Mouse (Mus musculus): ENCODE data around the gene Drosha. TPM values are rescaled to one million over a fixed set of nuclear protein-coding genes. Genes with fewer than 3 reads are reported as not detected.

The Drosha gene
- polyA plus RNA-seq, 1 experiment from 2014 or later = 57.5 TPM

DNA sequence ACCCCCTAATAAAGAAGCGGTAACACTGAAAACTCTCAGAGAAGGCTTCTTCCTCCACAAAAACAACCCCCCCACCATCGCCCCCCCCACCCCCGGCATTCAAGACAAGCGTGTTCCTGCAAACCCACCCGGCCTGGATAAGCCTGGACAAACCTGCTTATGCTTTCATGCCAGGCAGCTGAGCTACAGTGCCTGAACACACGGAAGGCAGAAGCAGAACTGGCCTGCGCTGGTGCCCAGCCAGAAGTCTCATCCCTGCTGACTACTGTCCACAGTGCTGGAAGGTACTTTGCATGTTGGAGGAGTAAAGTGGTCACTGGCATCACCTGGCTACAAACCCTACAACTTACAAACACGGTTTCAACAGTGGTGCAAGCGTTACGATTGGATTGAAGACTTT is 17.5 kb upstream of the Drosha start:
- no peak for ATAC-seq (replicated peaks)
- no peak overlapping the region for H3K9ac ChIP-seq
- no peaks in the 10 kb centered on the region for H3K27me3 ChIP-seq (replicated peaks)
- WGBS = 93% methylated on average over 10 of the region's 10 CpGs
- no peaks in the 10 kb centered on the region for H3K9me3 ChIP-seq
- H3K36me3 ChIP-seq (replicated peaks) = peaks cover 26% of the 10 kb centered on the region
- H3K4me3 ChIP-seq = no peak overlapping the region
- H3K4me1 ChIP-seq = no peaks in the 10 kb centered on the region
- no peak overlapping the region for H3K4me2 ChIP-seq
- no peak overlapping the region for H3K27ac ChIP-seq

DNA sequence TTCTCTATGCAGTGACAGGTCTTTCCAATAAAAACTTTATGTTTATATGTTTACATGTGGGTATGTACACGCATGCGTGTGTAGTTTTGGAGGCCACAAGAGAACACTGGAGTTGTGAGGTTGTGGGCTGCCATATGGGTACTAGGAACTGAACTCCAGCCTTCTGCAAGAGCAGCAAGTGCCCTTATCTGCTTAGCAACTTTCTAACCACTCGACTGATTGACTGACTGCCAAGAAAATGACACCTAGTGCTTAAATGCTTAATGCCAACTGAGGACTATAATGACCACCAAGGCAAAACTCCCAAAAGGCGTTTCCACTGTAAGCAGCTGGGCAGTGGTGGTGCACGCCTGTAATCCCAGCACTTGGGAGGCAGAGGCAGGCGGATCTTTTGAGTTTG is 15.3 kb upstream of the Drosha start:
- ATAC-seq (replicated peaks) = no peak
- Histone ChIP-seq H3K27ac (no peak overlapping the region), H3K4me2 (no peak overlapping the region), H3K9me3 (no peaks in the 10 kb centered on the region), H3K4me1 (no peaks in the 10 kb centered on the region), H3K36me3 (replicated peaks) (peaks cover 41% of the 10 kb centered on the region), H3K27me3 (replicated peaks) (no peaks in the 10 kb centered on the region), H3K4me3 (no peak overlapping the region), H3K9ac (no peak overlapping the region)
- 95% methylated on average over 6 of the region's 6 CpGs for WGBS

DNA sequence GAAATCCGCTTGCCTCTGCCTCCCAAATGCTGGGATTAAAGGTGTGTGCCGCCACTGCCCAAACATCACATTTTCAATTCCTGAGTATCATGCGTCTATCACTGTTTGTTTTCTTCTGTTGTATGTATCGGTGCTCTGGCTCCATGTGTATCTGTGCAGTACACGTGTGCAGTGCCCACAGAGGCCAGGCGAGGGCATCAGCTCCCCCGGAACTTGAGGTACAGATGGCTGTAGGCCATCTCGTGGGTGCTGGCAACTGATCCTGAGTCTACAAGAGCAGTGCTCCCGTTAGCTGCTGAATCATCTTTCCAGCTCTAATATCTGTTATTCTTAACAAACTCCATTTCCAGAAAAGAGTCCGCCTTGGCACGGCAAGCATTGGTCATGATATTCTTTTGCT is 12.0 kb upstream of the Drosha start:
- Histone ChIP-seq H3K9ac (no peak overlapping the region), H3K4me1 (no peaks in the 10 kb centered on the region), H3K4me2 (no peak overlapping the region), H3K36me3 (replicated peaks) (peaks cover 66% of the 10 kb centered on the region), H3K9me3 (no peaks in the 10 kb centered on the region), H3K27me3 (replicated peaks) (no peaks in the 10 kb centered on the region), H3K4me3 (no peak overlapping the region), H3K27ac (no peak overlapping the region)
- 98% methylated on average over 11 of the region's 11 CpGs for WGBS
- ATAC-seq (replicated peaks) = no peak

DNA sequence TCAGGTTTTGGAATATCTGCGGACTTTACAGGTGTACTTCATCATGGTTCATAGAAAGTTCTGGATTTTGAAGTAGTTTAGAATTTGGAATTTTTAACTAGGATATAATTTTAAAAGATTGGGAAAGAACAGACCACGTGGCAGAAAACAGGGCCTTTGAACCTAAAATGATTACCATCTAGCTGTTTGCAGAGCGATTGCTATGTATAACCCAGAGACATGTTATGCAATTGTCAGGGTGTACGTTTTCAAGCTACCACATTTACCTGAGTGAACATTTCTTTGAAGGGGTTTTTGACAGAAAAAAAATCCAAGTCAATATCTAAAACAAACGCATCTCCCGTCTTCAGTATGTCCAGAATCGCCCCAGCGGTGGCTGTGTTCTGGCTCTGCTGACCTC is 7.0 kb upstream of the Drosha start:
- Histone ChIP-seq H3K9me3 (no peaks in the 10 kb centered on the region), H3K4me1 (no peaks in the 10 kb centered on the region), H3K27me3 (replicated peaks) (no peaks in the 10 kb centered on the region), H3K27ac (no peak overlapping the region), H3K36me3 (replicated peaks) (peaks cover 54% of the 10 kb centered on the region), H3K4me2 (no peak overlapping the region), H3K9ac (no peak overlapping the region), H3K4me3 (no peak overlapping the region)
- WGBS = 98% methylated on average over 8 of the region's 8 CpGs
- ATAC-seq (replicated peaks) = no peak

DNA sequence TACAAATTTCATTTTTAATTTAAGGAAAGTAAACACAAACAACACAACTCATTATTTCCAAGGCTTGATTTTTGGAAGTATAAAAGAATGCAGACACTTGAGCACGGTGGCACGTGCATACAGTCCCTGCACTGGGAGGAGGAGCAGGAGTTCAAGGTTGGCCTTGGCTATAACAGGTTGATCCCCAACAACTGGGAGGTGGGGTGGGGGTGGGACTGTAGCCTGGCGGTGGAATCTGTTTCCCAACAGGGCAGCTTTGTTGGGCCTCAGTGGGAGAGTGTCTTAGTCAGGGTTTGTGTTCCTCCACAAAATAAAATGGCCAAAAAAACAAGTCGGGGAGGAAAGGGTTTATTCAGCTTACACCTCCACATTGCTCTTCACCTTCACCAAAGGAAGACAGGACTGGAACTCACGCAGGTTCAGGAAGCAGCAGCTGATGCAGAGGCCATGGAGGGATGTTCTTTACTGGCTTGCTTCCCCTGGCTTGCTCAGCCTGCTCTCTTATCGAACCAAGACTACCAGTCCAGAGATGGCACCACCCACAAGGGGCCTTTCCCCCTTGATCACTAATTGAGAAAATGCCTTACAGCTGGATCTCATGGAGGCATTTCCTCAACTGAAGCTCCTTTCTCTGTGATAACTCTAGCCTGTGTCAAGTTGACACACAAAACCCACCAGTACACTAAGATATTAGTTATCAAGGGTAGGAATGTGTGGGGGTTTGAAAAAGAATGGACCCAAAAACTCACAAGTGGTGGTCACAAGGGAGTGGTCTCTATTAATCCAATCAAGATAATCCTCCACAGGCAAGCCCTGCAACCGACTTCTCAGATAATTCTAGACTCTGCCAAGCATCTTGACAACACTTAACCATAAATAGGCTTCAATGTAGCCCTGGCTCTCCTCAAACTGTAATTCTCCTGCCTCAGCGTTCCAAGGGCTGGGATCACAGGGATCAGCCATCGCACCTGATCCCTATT is 1.9 kb upstream of the Drosha start:
- 74% methylated on average over 9 of the region's 9 CpGs for WGBS
- Histone ChIP-seq H3K27me3 (replicated peaks) (no peaks in the 10 kb centered on the region), H3K9ac (no peak overlapping the region), H3K9me3 (no peaks in the 10 kb centered on the region), H3K4me1 (peaks cover 23% of the 10 kb centered on the region), H3K4me2 (0 out of 2 replicates have a peak overlapping the region, but pooled peaks have one; percentile 69), H3K4me3 (no peak overlapping the region), H3K36me3 (replicated peaks) (peaks cover 23% of the 10 kb centered on the region), H3K27ac (no peak overlapping the region)
- no peak for ATAC-seq (replicated peaks)

DNA sequence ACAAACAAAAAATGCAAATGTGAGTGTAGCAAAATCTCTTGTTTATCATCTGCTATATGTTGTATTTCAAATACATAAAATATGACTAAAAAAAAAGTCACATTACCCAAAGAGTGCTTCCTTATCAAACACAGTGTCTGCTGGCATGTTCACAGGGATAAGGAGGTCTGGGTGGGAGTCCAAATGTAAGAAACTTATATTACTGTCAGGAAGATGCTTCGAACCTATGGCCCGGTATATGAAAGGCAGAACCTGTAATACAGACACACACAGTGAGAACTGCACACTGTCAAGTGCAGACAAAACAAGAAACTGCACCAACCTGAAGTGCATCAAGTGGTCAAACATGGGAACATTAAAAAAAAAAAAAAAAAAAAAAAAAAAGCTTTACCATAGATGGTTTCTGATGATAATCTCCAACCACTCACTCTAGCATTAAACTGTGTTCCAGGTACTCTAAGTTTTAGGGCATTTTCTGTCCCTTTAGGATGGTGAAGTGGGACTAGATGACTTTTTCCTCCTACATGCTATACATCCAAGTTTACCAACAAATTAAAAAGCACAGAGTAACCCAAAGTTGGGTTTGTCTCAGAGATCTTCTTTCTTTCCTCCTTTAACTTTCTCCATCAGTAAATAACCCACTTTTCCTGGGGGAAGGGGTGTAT is 1.0 kb upstream of the Drosha start:
- no peak overlapping the region; the same call in 1 of the 2 replicates for H3K27ac ChIP-seq
- peak overlapping the region; percentile 69 for H3K4me2 ChIP-seq
- peaks cover 24% of the 10 kb centered on the region for H3K36me3 ChIP-seq (replicated peaks)
- H3K4me3 ChIP-seq = peak overlapping the region; percentile 85
- H3K9me3 ChIP-seq = no peaks in the 10 kb centered on the region
- H3K27me3 ChIP-seq (replicated peaks) = no peaks in the 10 kb centered on the region
- H3K4me1 ChIP-seq = peaks cover 23% of the 10 kb centered on the region
- ATAC-seq (replicated peaks) = no peak
- WGBS = 88% methylated on average over 2 of the region's 2 CpGs
- H3K9ac ChIP-seq = peak overlapping the region; percentile 76

DNA sequence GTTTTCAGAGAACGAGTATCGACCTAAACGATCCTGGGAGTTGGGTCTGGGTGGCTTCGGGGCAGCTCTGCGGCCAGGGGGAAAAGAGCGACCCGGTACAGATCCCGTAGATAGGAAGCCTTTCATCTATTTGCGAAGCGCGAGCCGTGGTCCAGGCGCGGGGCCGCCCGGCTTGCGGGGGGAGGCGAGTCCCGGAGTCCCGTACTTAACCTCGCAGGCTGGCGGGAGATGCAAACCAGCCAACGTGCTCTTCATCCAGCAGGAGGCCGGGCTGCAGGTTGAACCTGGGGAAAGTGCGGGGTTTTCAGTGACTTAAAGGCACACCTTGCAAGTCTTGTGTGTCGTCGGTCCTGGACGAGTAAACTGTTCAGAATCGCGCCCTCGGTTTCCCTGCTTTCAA is 350 bp downstream of the Drosha start:
- peak overlapping the region; percentile 81 for H3K9ac ChIP-seq
- H3K27me3 ChIP-seq (replicated peaks) = no peaks in the 10 kb centered on the region
- H3K4me1 ChIP-seq = peaks cover 23% of the 10 kb centered on the region
- WGBS = under 1% methylated on average over 31 of the region's 31 CpGs
- peak overlapping the region; percentile 69 for H3K4me2 ChIP-seq
- H3K36me3 ChIP-seq (replicated peaks) = peaks cover 20% of the 10 kb centered on the region
- H3K9me3 ChIP-seq = no peaks in the 10 kb centered on the region
- ATAC-seq (replicated peaks) = no peak; the same call in 1 of the 2 replicates
- H3K27ac ChIP-seq = peak overlapping the region; percentile 71
- peak overlapping the region; percentile 85 for H3K4me3 ChIP-seq

DNA sequence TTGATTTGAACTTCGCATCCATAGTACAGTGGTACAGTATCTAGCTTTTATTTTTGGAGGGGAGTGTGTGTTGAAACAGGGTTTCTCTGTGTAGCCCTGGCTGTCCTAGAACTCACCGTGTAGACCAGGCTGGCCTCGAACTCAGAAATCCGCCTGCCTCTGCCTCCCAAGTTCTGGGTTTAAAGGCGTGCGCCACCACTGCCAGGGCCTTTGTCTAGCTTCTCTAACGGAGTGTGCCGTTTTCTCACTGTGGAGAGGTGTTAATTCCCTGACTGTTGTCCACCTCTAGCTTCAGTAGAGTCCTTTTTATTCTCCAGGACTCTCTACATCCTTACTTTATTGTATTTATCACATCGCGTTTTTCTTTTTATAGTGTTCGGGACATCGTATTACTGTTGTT is 793 bp downstream of the Drosha start:
- peak overlapping the region; percentile 81 for H3K9ac ChIP-seq
- H3K9me3 ChIP-seq = no peaks in the 10 kb centered on the region
- peak overlapping the region; percentile 85 for H3K4me3 ChIP-seq
- no peak; the same call in 1 of the 2 replicates for ATAC-seq (replicated peaks)
- H3K4me1 ChIP-seq = peaks cover 23% of the 10 kb centered on the region
- 51% methylated on average over 12 of the region's 12 CpGs for WGBS
- peak overlapping the region; percentile 69 for H3K4me2 ChIP-seq
- H3K27ac ChIP-seq = no peak overlapping the region
- H3K36me3 ChIP-seq (replicated peaks) = peaks cover 19% of the 10 kb centered on the region
- no peaks in the 10 kb centered on the region for H3K27me3 ChIP-seq (replicated peaks)

DNA sequence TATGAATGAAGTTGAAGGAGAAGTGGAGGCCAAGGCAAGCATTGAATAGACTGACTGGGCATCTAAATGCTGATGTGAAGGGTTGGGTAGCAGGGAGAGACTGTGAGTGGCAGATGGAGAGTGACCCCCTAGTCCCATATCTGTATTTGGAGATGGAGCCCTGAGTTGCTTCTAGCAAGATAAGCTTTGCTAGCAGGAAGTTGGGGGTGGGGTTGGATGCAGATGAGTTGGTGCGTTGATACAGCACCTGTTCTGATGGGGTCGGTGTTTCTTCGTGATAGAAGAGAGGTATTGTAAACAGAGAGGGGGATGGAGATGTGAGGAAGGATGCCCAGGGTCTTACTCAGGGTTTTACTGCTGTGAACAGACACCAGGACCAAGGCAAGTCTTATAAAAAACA is 5.3 kb downstream of the Drosha start:
- Histone ChIP-seq H3K4me3 (no peak overlapping the region), H3K9ac (no peak overlapping the region), H3K4me2 (no peak overlapping the region), H3K4me1 (peaks cover 13% of the 10 kb centered on the region), H3K27ac (no peak overlapping the region), H3K36me3 (replicated peaks) (peaks cover 37% of the 10 kb centered on the region), H3K9me3 (no peaks in the 10 kb centered on the region), H3K27me3 (replicated peaks) (no peaks in the 10 kb centered on the region)
- 97% methylated on average over 3 of the region's 3 CpGs for WGBS
- no peak for ATAC-seq (replicated peaks)

DNA sequence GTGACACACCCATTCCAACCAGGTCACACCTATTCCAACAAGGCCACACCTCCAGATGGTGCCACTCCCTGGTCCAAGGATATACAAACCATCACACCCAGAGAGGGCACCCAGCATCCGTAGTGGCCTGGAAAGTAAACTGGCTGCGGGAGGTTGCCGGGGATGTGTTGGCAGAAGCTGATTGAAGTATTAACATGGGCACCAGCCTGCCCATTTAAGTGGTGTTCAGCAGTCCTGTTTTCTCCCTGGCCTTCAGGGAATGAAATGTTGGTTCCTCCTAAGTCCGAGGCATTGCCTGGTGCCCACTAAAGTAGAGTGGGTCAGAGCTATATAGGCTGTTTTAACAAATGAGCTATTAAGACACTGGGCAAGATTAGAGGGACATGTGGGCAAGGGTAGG is 8.0 kb downstream of the Drosha start:
- H3K27me3 ChIP-seq (replicated peaks) = no peaks in the 10 kb centered on the region

DNA sequence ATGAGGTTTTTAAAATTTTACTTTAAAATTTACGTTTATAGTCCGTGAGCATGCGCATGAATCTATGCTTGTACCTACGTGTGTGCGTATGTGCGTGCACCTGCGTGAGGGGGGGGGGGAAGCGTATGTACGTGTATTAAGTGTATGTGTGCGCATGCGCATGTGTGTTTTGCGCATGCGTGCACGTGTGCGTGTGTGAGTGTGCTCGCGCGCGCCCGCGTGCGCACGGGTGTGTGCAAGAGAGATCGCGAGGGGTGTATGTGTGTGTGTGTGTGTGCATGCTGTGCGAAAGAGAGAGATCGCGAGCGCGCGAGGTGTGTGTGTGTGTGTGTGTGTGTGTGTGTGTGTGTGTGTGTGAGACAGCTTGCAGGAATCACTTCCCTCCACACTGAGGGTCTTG is 8.8 kb downstream of the Drosha start:
- Histone ChIP-seq H3K4me1 (no peaks in the 10 kb centered on the region), H3K9ac (no peak overlapping the region), H3K27ac (no peak overlapping the region), H3K4me2 (no peak overlapping the region), H3K4me3 (no peak overlapping the region), H3K9me3 (no peaks in the 10 kb centered on the region), H3K36me3 (replicated peaks) (peaks cover 45% of the 10 kb centered on the region), H3K27me3 (replicated peaks) (no peaks in the 10 kb centered on the region)
- no peak; the same call in 1 of the 2 replicates for ATAC-seq (replicated peaks)
- WGBS = 99% methylated on average over 31 of the region's 31 CpGs

More for the DNA sequence above, 8.0 kb downstream of the Drosha start:
- Histone ChIP-seq H3K4me3 (no peak overlapping the region), H3K4me2 (no peak overlapping the region), H3K9ac (no peak overlapping the region), H3K4me1 (no peaks in the 10 kb centered on the region), H3K9me3 (no peaks in the 10 kb centered on the region), H3K36me3 (replicated peaks) (peaks cover 46% of the 10 kb centered on the region), H3K27ac (no peak overlapping the region)
- ATAC-seq (replicated peaks) = no peak
- WGBS = 92% methylated on average over 4 of the region's 4 CpGs

DNA sequence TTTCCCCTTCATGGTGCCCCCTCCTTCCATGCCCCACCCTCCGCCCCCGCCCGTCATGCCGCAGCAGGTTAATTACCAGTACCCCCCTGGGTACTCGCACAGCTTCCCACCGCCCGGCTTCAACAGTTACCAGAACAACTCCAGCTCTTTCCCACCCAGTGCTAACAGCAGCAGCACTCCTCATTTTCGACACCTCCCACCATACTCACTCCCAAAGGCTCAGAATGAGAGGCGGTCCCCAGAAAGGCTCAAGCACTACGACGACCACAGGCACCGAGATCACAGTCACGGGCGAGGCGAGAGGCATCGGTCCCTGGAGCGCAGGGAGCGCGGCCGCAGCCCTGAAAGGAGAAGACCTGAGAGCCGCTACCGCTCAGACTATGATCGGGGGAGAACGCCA is 9.6 kb downstream of the Drosha start:
- H3K9ac ChIP-seq = no peak overlapping the region
- H3K4me1 ChIP-seq = no peaks in the 10 kb centered on the region
- no peaks in the 10 kb centered on the region for H3K9me3 ChIP-seq
- H3K4me2 ChIP-seq = no peak overlapping the region
- peaks cover 43% of the 10 kb centered on the region for H3K36me3 ChIP-seq (replicated peaks)
- H3K27me3 ChIP-seq (replicated peaks) = no peaks in the 10 kb centered on the region
- no peak overlapping the region for H3K27ac ChIP-seq
- 0 out of 2 replicates have a peak, but pooled peaks have one; percentile 20 for ATAC-seq (replicated peaks)
- no peak overlapping the region for H3K4me3 ChIP-seq
- 95% methylated on average over 24 of the region's 24 CpGs for WGBS
